Mouse (Mus musculus): Measurements from ENCODE around the gene Defb41.
"Not testable (repeated sequence)": the region's sequence is repeated elsewhere in the genome, so short reads cannot be mapped to it uniquely, and the experiment has no call there.

Defb41 gene

DNA sequence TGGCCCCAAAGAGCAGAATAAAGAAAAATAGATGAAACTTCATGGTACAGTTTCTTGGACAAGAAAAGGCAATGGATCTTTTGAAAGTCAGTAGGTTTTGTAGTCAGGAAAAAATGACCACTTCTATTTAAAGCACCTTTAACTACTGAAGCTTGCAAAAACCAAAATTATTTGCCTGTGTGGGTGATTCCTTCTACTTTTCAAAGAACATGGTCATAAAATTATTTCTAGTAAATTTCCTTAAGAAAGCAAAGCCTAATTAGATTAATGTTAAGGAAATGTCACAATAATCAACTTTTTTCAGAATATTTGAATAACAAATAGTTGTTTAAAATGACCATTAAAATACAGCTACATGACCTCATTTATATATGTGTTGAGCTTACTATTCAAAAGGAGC lies at the start of gene Defb41:
TSS of gene Defb41 (minus strand) at position 101 of the 400 bp plus-strand sequence.
- no peak for DNase-seq

- no peak for DNase-seq
Observed at GRCm38 (mm10) chr1:18308474-18308829, 43.5 kb upstream of the Defb41 start.

DNA sequence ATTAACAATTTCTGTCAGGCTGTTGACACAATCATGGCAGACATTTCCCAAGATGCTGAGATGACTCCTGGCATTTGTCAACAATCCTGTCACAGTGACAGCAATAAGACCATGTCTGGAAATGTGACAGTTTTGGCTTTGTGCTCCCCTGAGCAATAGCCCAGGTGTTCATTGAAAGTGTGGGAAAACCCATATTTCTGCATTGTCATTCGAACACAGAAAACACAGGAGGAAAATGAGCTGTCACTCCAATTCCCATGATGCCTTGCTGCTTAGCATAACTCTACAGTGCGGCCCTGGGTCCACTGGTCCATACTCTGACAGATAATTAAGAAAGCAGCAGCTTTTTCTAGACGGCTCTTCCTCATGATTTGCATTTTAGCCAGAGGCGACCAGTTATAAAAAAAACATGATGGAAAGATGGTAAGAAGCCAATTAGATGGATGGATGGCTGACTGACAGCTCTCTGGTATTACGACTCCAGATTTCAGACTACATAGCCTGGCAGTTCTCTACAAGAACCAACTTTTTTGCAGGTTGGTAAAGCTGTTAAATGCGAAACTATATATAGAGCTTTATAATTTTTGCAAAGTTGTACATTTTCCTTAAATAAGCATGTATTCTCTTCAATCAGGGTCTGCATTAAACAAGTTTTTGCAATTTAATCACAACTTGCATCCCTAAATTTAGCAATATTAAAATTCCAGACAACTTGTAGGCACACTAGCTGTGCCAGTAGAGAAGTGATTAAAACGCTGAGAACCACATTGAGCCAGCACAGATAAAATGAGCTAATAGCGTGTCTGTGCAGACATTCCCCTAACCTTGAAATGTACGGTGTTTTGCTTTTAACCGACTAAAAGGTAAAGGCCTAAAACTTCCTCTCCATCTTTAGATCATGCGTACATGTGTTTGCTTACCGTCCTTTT lies 42.9 kb upstream of the Defb41 start:
- DNase-seq, result no peak

DNA sequence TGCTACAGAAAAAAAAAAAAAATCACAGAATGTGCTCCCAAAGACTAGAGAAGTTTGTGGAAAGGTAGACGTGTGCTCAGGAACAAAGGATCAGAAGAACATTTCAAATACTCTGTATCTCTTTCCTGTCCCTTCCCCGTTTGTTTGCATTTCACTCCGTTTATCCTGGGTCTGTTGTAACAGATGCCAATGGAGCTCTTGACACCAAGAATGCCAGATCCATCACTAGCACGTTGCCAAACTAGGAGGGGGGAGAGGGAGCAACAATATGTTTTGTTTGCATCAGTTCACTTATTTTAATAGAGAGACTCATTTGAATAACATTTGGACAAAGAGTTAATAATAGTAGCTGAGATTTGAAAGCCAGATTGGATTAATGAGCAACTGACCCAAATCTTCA lies 27.6 kb upstream of the Defb41 start:
- no peak for DNase-seq

GRCm38 (mm10) chr1:18288860-18289259 lies 23.9 kb upstream of the Defb41 start:
- no peak for DNase-seq

GRCm38 (mm10) chr1:18287371-18287770 lies 22.4 kb upstream of the Defb41 start:
- no peak for DNase-seq

- DNase-seq, result no peak
Observed at GRCm38 (mm10) chr1:18271095-18271494, 6.2 kb upstream of the Defb41 start.

- no peak for DNase-seq
Observed at GRCm38 (mm10) chr1:18268845-18269244, 3.9 kb upstream of the Defb41 start.

GRCm38 (mm10) chr1:18245801-18246580 lies 18.9 kb downstream of the Defb41 start:
- not testable (repeated sequence) for DNase-seq

DNA sequence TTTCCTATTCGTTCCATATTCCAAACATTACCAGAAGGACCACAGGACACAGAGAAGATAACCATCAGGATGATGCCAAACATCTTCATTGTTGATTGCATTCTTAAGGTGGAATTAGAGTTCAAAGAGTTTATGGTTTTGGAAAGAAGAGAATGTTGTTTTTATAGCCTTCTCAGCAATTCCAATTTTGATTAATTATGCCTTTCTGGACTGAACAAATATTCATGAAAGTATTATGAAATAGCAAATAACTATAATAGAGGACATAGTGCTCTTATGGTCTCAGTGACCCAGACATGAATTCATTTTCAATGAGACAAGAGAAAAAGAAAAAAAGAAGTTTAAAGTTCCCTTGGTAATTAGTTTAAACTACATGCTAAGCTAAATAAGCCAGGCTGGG lies 27.6 kb downstream of the Defb41 start, which contains the start of gene Defb18:
TSS of gene Defb18 (minus strand) at position 101 of the 400 bp plus-strand sequence.
- no peak for DNase-seq

- DNase-seq, result no peak
Observed at GRCm38 (mm10) chr1:18223385-18223945, 41.5 kb downstream of the Defb41 start.
